Mouse (Mus musculus) heart, embryonic 15.5 days (tissue): ENCODE results near the gene Lilr4b. TPM values are rescaled to one million over a fixed set of nuclear protein-coding genes. Genes with fewer than 3 reads are reported as not detected.
"Not testable (repeated sequence)": the region's sequence is repeated elsewhere in the genome, so short reads cannot be mapped to it uniquely, and the experiment has no call there.

Experiments
- ATAC-seq: fragments of 200-750 bp; cut with Nextera tagmentation; replicated peaks from 2 replicates; pipeline ENCODE4 v1.8.0; 2017; ENCODE audit warnings: low read depth, moderate TSS enrichment; ENCODE audit not compliant: insufficient number of reproducible peaks, insufficient read depth, low FRiP score
- H3K27ac ChIP-seq: fragments of 300-500 bp; sonication (generic); 2 replicates; pipeline ENCODE4 v1.5.1; 2015; ENCODE audit warnings: mild to moderate bottlenecking, inconsistent platforms
- H3K27me3 ChIP-seq: fragments of 300-500 bp; sonication (generic); 2 replicates; pipeline ENCODE4 v1.6.1; 2015; ENCODE audit warnings: inconsistent platforms
- H3K36me3 ChIP-seq: fragments of 300-500 bp; sonication (generic); 2 replicates; pipeline ENCODE4 v1.6.1; 2015; ENCODE audit warnings: mild to moderate bottlenecking, inconsistent platforms
- H3K4me1 ChIP-seq: fragments of 300-500 bp; sonication (generic); replicated peaks from 2 replicates; pipeline ENCODE4 v1.6.1; 2015; ENCODE audit warnings: inconsistent platforms
- H3K4me2 ChIP-seq: fragments of 300-500 bp; sonication (generic); 2 replicates; pipeline ENCODE4 v1.6.1; 2015; ENCODE audit warnings: inconsistent platforms, mild to moderate bottlenecking, moderate library complexity
- H3K4me3 ChIP-seq: fragments of 300-500 bp; sonication (generic); 2 replicates; pipeline ENCODE4 v1.5.1; 2015; ENCODE audit warnings: mild to moderate bottlenecking, inconsistent platforms
- H3K9ac ChIP-seq: fragments of 300-500 bp; sonication (generic); 2 replicates; pipeline ENCODE4 v1.6.1; 2015; ENCODE audit warnings: mild to moderate bottlenecking, inconsistent platforms
- H3K9me3 ChIP-seq: fragments of 300-500 bp; sonication (generic); replicated peaks from 2 replicates; pipeline ENCODE4 v1.6.1; 2016; ENCODE audit warnings: inconsistent platforms
- WGBS: fragments of 180-500 bp; shearing (Covaris S2); methylation state at CpG from one replicate; pipeline ENCODE4 v1.1.7; 2015; ENCODE audit warnings: mixed read lengths; 5-methylcytosine and 5-hydroxymethylcytosine counted together
- polyA plus RNA-seq: library from polyadenylated mRNA; unstranded; fragments of >200 nt; fragmentation: Nextera tagmentation; extraction: Ambion mirVana; gene quantifications from 2 replicates; pipeline ENCODE4 v1.2.1, GENCODE M21; 2015

Gene Lilr4b
- polyA plus RNA-seq: 0.78 and 2.7 TPM in 2 replicates

DNA sequence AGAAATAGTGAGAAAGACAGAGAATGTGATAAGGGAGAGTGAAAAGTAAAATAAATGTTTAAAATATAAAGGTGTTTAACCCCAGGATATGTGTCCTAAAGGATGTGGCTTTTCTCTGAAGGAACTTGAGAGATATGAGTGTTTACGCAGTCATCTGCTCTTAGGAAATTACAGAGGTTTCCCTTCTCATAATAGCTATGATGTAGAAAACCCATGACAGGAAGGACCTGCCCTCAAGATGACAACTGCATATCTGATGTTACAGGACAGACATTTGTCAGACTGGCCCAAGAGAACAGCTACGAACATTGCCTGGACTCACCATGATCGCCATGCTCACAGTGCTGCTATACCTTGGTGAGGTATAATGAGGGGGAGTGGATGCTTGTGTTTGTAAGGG is at the start of gene Lilr4b, which contains the start of gene Gm49339:
Gene Lilr4b (plus strand): TSS at position 236 of the 400 bp plus-strand sequence.
Gene Gm49339 (plus strand): TSS at position 216 of the 400 bp plus-strand sequence.
- H3K9me3 ChIP-seq, H3K4me3 ChIP-seq, H3K4me1 ChIP-seq, H3K27me3 ChIP-seq, H3K9ac ChIP-seq, H3K36me3 ChIP-seq, H3K27ac ChIP-seq, H3K4me2 ChIP-seq, ATAC-seq: not testable (repeated sequence)
- WGBS: 74% methylated on average over 1 of the region's 3 CpGs

DNA sequence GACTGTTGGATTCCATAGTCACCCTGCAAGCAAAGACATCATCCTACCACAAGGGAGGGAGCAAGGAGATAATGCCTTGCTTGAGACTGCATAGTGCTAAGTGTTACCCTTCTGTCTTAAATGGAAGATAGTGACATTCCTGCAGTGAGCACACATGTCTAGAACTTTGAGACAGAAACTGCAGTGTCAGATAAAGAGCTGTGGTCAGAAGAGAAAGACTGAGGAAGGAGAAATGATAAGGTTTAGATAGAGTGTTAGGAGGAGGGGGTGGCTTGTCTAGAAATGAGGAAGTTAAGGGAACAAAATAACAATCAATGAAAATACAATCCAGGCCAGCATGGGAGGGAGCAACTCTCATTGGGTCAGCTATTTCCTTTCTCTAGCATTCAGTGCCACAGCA is 47.5 kb upstream of the Lilr4b start:
- Histone ChIP-seq H3K9me3 (no peaks in the 10 kb centered on the region), H3K4me1 (no peaks in the 10 kb centered on the region), H3K4me3 (no peak overlapping the region), H3K9ac (no peak overlapping the region), H3K27me3 (no peaks in the 10 kb centered on the region), H3K4me2 (no peak overlapping the region), H3K27ac (no peak overlapping the region), H3K36me3 (no peaks in the 10 kb centered on the region)
- no peak for ATAC-seq

DNA sequence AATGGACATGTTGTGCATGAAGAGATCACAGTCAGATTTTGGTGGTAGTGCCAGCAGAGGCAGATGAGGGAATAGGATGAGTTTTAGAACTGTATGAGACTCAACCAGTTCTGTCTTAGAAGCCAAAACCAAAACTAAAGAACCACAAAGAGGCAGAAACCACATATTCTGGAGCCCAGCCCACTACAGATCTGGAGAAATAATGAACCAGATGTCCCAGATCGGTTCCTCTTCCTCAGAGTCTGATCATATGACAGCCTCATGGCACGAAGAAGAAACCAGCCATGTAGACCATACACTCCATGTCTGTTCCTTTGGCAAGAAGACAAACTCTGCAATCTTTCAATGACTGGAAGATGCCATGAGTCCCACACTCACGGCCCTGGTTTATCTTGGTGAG is 44.7 kb upstream of the Lilr4b start:
- 70% methylated on average over 3 of the region's 3 CpGs for WGBS
- no peak overlapping the region for H3K4me3 ChIP-seq
- no peak for ATAC-seq

DNA sequence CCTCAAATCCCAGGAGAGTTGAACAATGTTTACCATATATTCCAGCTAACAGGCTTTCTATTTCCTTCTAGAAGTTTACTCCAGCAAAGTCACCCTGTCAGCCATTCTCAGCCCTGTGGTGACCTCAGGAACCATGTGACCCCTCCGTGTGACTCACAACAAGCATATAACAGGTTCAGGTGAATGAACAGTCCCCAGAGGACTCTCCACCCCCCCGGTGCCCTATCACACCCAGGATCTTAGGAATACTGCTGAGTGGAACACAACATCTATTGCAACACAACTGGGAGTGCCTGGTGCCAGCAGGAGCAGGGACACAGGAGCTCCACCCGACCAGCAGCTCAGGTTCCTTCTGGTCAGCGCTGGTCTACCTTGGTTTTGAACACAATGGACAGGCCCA is 28.8 kb upstream of the Lilr4b start:
- H3K4me2 ChIP-seq: no peak overlapping the region
- H3K9ac ChIP-seq: no peak overlapping the region
- H3K27me3 ChIP-seq: no peaks in the 10 kb centered on the region
- H3K9me3 ChIP-seq: no peaks in the 10 kb centered on the region
- no peaks in the 10 kb centered on the region for H3K36me3 ChIP-seq
- 71% methylated on average over 4 of the region's 4 CpGs for WGBS
- no peak for ATAC-seq
- H3K27ac ChIP-seq: no peak overlapping the region
- H3K4me3 ChIP-seq: no peak overlapping the region
- H3K4me1 ChIP-seq: no peaks in the 10 kb centered on the region

More for the DNA sequence above, 44.7 kb upstream of the Lilr4b start:
- Histone ChIP-seq H3K27me3 (no peaks in the 10 kb centered on the region), H3K9ac (no peak overlapping the region), H3K9me3 (no peaks in the 10 kb centered on the region), H3K4me2 (no peak overlapping the region), H3K27ac (no peak overlapping the region), H3K36me3 (no peaks in the 10 kb centered on the region), H3K4me1 (no peaks in the 10 kb centered on the region)

DNA sequence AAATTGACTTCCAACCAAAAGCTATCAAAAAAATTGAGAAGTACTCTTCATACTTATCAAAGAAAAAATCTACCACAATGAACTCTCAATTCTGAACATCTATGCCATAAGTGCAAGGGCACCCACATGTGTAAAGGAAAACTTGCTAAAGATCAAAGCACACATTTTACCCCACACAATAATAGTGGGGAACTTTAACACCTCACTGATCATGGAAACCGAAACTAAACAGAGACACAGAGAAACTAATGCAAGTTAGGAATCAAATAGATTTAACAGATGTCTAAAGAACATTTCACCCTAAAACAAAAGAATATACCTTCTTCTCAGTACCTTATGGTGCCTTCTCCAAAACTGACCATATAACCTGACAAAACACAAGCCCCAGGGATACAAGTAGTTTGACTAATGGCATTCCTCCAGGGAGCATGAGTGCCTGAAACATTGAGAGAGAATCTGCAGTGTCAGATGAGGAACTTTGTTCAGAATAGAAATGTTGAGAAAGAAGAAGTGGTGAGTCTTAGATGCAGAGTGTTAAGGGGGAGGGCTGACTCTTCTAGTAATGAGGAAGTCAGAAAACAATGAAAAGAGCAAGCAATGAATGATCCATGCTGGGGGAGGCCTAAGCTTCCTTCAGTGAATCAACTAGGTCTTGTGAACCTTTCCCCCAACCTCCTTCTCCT is 26.7 kb upstream of the Lilr4b start:
- ATAC-seq: no peak
- 60% methylated on average over 1 of the region's 1 CpGs for WGBS
- H3K9ac ChIP-seq: no peak overlapping the region
- H3K36me3 ChIP-seq: no peaks in the 10 kb centered on the region
- H3K4me3 ChIP-seq: no peak overlapping the region
- no peak overlapping the region for H3K27ac ChIP-seq
- H3K9me3 ChIP-seq: no peaks in the 10 kb centered on the region
- no peaks in the 10 kb centered on the region for H3K4me1 ChIP-seq
- H3K4me2 ChIP-seq: no peak overlapping the region
- H3K27me3 ChIP-seq: no peaks in the 10 kb centered on the region

DNA sequence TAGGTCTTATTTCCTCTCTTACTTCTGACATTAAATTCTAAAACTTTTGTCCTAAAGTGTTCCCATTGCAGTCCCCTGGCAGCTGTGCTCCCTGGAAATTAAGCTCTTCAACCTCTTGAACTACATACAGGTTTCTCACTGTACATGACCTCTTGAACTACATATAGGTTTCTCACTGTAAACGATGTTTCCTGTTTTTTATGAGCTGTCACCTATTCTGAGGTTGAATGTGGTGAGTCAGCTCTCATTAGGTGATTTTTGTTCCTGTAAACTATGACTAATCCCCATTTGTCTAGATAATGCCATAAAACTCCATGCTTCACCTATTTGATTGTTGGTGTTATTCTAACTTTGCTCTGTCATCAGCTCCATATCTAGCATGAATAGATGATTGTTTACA is 26.1 kb upstream of the Lilr4b start:
- H3K36me3 ChIP-seq: no peaks in the 10 kb centered on the region
- H3K4me2 ChIP-seq: no peak overlapping the region
- no peaks in the 10 kb centered on the region for H3K27me3 ChIP-seq
- H3K9ac ChIP-seq: no peak overlapping the region
- no peaks in the 10 kb centered on the region for H3K9me3 ChIP-seq
- WGBS: 51% methylated on average over 1 of the region's 1 CpGs
- ATAC-seq: no peak
- H3K27ac ChIP-seq: no peak overlapping the region
- no peaks in the 10 kb centered on the region for H3K4me1 ChIP-seq
- H3K4me3 ChIP-seq: no peak overlapping the region

DNA sequence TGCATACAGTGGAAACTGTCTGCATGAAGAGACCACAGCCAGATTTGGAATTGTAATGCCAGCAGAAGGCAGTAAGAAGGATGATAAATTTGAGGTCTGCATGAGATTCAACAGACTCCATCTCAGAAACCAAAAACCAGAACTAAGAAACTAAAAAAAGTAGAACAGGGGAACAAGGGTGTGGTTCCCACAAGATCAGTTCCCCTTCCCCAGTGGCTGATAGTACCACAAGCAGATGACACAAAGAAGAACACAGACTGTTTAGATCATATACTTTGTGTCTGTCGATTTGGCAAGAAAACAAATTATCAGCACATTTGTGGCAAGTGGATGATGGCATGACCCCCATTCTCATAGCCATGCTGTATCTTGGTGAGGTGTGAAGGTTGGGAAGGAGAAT is 24.7 kb upstream of the Lilr4b start:
- Histone ChIP-seq H3K27ac (no peak overlapping the region), H3K9me3 (no peaks in the 10 kb centered on the region), H3K4me2 (no peak overlapping the region), H3K9ac (no peak overlapping the region), H3K4me1 (no peaks in the 10 kb centered on the region), H3K36me3 (no peaks in the 10 kb centered on the region), H3K27me3 (no peaks in the 10 kb centered on the region), H3K4me3 (no peak overlapping the region)
- WGBS: 62% methylated on average over 1 of the region's 1 CpGs
- ATAC-seq: no peak

DNA sequence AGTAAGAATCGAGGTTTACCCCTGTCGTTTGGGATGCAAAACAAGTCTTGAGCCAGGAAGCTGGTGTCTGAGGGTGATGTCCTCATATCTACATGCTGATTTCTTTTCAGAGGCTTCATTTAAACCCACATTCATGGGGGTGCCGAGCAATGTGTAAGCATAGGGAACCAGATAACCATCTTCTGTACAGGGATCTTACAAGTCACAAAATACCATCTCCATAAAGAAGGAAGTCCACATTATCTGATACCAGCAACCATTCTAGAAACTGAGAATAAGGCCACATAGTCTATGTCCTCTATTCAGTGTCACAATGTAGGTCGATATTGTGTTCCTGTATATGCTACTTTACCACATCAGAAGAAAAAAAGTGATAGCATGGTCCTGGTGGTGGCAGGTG is 24.1 kb upstream of the Lilr4b start:
- no peak overlapping the region for H3K4me3 ChIP-seq
- no peak for ATAC-seq
- H3K9ac ChIP-seq: no peak overlapping the region
- no peaks in the 10 kb centered on the region for H3K36me3 ChIP-seq
- no peak overlapping the region for H3K27ac ChIP-seq
- H3K27me3 ChIP-seq: no peaks in the 10 kb centered on the region
- no peak overlapping the region for H3K4me2 ChIP-seq
- 70% methylated on average over 4 of the region's 4 CpGs for WGBS
- no peaks in the 10 kb centered on the region for H3K4me1 ChIP-seq
- H3K9me3 ChIP-seq: no peaks in the 10 kb centered on the region

DNA sequence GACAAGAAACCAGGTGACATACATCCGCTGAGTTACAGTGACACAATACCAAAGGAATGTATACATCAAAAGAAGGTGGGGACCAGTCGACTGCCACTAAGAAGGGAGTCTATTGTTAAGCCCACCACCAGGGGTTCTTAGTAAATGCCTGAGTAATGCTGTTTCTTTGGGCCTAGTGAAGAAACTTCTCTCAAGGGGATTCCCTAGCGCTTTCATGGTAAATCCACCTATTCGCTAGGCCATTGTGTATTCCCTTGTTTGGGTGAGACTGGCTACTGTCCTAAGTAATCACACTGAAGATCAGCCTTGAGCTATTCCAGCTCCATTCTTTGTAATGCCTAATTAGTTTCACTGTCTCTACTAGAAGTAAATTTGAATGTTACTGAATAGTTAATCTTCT is 16.6 kb upstream of the Lilr4b start:
- H3K9ac ChIP-seq, H3K27me3 ChIP-seq, ATAC-seq, H3K4me3 ChIP-seq, H3K9me3 ChIP-seq, H3K4me2 ChIP-seq, H3K36me3 ChIP-seq, H3K4me1 ChIP-seq, H3K27ac ChIP-seq: not testable (repeated sequence)
- 56% methylated on average over 4 of the region's 4 CpGs for WGBS

DNA sequence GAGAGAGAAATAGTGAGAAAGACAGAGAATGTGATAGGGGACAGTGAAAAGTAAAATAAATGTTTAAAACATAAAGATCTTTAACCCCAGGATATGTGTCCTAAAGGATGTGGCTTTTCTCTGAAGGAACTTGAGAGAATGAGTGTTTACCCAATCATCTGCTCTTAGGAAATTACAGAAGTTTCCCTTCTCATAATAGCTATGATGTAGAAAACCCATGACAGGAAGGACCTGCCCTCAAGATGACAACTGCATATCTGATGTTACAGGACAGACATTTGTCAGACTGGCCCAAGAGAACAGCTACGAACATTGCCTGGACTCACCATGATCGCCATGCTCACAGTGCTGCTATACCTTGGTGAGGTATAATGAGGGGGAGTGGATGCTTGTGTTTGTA is 10.3 kb downstream of the Lilr4b start, which contains the start of gene Lilrb4a:
Gene Lilrb4a (plus strand): TSS at position 266 of the 400 bp plus-strand sequence.
- no CpG with 5 or more reads among the region's 2 CpGs for WGBS
- not testable (repeated sequence) for H3K27ac ChIP-seq, H3K4me3 ChIP-seq, H3K36me3 ChIP-seq, H3K9me3 ChIP-seq, H3K4me1 ChIP-seq, H3K4me2 ChIP-seq, H3K27me3 ChIP-seq, ATAC-seq, H3K9ac ChIP-seq

DNA sequence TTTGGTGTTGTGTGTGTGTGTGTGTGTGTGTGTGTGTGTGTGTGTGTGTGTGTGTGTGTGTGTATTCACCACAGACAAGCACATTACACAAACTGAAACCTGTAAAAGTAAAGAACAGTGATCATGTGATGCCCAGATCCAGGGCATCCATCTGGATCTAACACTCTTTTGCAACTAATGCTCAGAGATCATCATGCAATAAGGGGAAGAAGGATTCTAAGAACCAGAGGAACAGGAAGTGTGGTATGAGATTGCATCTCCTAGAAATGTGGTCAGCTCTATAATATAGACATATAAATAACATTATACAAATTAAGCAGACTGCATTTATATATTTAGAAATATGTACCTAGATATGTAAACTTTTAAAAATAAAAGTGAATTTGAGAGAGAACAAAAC is 39.6 kb downstream of the Lilr4b start:
- Histone ChIP-seq H3K4me2 (no peak overlapping the region), H3K36me3 (no peaks in the 10 kb centered on the region)
- no peak for ATAC-seq

DNA sequence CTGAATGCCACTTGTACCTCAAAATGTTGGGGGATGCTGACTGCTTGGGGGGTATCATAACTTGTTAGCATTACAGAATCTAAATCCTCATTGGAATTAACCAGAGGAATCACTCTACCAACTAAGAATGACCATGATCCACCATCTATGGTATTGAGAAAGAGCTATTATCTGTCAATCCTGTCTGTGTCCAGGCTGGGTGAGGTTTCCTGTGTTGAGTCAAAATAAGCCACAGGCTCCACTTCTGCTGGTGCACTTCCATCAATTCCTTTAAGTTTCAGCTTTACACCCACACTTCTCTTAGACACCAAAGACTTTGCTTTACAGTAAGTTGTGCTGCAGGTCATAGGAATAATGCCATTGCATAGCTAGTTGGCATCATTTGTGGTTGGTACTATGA is 41.0 kb downstream of the Lilr4b start:
- H3K4me1 ChIP-seq: no peaks in the 10 kb centered on the region
- no peaks in the 10 kb centered on the region for H3K36me3 ChIP-seq
- no peak overlapping the region for H3K4me2 ChIP-seq
- H3K27me3 ChIP-seq: no peaks in the 10 kb centered on the region
- H3K4me3 ChIP-seq: no peak overlapping the region
- no peak overlapping the region for H3K9ac ChIP-seq
- ATAC-seq: no peak
- H3K27ac ChIP-seq: no peak overlapping the region
- H3K9me3 ChIP-seq: no peaks in the 10 kb centered on the region

More for the DNA sequence above, 39.6 kb downstream of the Lilr4b start:
- H3K4me1 ChIP-seq: no peaks in the 10 kb centered on the region
- no peak overlapping the region for H3K27ac ChIP-seq
- H3K4me3 ChIP-seq: no peak overlapping the region
- no peak overlapping the region for H3K9ac ChIP-seq
- H3K9me3 ChIP-seq: no peaks in the 10 kb centered on the region
- H3K27me3 ChIP-seq: no peaks in the 10 kb centered on the region
